Mouse (Mus musculus): ENCODE results near the gene Kansl2.
"Not testable (repeated sequence)": the region's sequence is repeated elsewhere in the genome, so short reads cannot be mapped to it uniquely, and the experiment has no call there.

Gene Kansl2

DNA sequence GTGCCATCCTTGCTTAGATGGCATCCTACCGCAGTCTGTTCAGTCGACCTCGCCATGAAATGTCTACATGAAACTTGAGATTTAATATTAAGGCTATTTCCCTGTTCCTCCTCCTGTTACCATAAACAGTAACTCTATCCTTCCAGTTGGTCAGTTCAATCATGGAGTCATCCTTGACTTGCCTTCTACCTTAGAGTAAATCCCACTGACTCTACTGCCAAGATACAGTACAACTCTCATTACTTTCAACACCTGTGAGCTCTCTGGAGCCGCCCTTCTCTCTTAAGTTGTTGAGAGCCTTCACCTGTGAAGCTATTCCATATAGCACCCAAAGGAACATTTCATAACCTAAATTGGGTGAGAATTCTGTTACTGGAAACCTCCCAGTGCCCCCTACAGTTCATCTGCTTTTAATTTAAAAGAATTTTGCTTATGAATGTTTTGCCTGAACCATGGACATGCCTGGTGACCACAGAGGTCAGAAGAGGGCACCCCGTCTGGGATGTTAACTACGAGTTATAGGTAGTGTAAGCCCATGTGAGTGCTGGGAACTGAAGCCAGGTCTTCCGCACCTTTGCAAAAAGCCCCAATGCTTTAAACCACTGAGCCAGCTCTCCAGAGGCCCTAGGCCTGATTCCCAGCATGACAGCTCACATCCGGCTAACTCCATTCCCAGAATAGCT, 2.9 kb upstream of the Kansl2 start:
- in situ Hi-C loops (cut with MboI, MseI): loop anchor here (25.0 kb wide), 1 partner anchor 1450 kb away; no protein-coding TSS in a partner anchor

GRCm38 (mm10) chr15:98535921-98536320, 1.9 kb upstream of the Kansl2 start:
- in situ Hi-C loops (cut with MboI, MseI): loop anchor here (25.0 kb wide), 1 partner anchor 1451 kb away; no protein-coding TSS in a partner anchor

GRCm38 (mm10) chr15:98533035-98533531, 981 bp downstream of the Kansl2 start:
- in situ Hi-C loops (cut with MboI, MseI): loop anchor here (25.0 kb wide), 1 partner anchor 1454 kb away; no protein-coding TSS in a partner anchor

GRCm38 (mm10) chr15:98532281-98532680, 1.8 kb downstream of the Kansl2 start:
- in situ Hi-C loops (cut with MboI, MseI): loop anchor here (25.0 kb wide), 1 partner anchor 1455 kb away; no protein-coding TSS in a partner anchor

DNA sequence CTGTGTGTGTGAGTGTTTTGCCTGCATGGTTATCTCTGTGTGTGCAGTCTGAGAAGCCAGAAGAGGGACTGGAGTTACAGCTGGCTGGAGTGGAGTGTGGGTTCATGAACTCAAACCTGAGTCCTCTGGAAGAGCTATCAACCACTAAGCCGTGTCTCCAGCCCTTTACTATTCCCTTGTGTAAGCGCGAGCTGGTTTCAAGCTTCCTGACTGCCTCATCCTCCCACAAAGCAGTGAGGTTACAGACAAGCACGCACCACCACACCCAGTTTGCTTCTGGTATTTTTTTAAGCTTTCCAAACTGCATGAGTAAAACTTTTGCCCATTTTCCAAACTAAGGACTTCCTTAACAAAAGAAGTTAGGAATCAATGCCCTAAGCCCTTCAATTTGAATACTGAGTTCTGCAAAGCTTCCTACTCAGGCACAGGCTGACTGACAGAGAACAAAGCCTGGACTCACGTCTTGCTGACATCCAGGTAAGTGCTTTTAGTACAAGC, 5.9 kb downstream of the Kansl2 start:
- in situ Hi-C loops (cut with MboI, MseI): loop anchor here (25.0 kb wide), 1 partner anchor 1459 kb away; no protein-coding TSS in a partner anchor

- in situ Hi-C loops (cut with MboI, MseI): loop anchor here (25.0 kb wide), 1 partner anchor 1460 kb away; no protein-coding TSS in a partner anchor
Measured at GRCm38 (mm10) chr15:98527056-98527771, 6.8 kb downstream of the Kansl2 start.

DNA sequence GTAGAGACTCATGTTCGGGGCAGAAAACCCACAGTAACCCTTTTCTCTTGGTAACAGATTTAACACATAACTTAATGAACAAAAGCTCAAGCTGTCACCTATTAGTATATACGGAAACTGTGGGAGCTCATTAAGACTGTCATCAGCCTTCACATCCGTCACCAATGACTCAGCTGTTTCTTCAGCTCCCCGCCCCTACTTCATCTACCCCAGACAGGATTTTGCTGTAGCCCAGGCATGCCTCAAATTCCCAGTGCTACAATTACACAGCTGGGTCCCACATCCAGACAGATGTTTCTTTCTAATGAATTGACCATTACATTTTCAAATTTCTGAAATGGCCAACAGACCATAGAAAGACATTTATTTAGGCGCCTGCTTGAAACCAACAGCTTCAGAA, 8.0 kb downstream of the Kansl2 start:
- in situ Hi-C loops (cut with MboI, MseI): loop anchor here (25.0 kb wide), 1 partner anchor 1461 kb away; no protein-coding TSS in a partner anchor

DNA sequence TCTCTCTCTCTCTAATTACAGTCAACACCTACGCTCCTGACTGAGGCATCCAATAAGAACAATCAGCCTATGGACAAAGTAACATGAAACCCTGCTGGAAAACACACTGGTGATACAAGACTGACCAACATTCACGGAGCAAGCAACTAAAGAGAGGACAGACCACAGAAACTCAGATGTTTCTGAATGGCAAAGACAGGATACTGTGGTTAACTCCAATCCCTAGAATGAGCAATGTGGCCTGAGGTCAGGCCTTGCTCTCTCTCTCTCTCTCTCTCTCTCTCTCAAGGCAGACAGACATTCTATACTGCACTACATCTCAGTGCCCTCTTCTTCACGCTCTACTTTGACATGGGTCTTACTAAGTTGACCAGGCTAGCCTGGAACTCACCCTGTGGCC, 12.8 kb downstream of the Kansl2 start:
- in situ Hi-C loops (cut with MboI, MseI): no loop called here

- in situ Hi-C loops (cut with MboI, MseI): no loop called here
Measured at GRCm38 (mm10) chr15:98517380-98518355, 16.4 kb downstream of the Kansl2 start.

- in situ Hi-C loops (cut with MboI, MseI): not testable (repeated sequence)
Measured at GRCm38 (mm10) chr15:98514845-98515244, 19.2 kb downstream of the Kansl2 start.

GRCm38 (mm10) chr15:98514146-98514545, 19.9 kb downstream of the Kansl2 start:
- in situ Hi-C loops (cut with MboI, MseI): no loop called here

DNA sequence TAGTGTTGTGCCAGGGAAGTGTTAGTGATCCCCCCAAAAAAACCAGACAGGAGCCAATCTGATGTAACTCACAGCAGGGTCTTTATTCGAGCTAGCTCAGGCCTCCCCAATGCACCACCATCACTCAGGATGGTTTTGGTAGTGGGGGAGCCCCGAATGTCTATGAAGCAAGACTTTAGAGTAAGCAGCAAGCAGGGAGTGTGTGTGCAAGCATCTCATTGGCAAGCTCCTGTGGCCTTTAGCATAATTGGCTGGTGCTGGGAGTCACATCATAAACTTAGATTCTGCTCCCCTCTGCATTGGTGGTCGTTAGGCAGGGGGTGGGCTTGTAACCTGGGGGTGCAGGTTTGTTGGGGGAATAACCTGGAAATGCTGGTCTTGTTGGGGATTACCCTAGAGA, 20.4 kb downstream of the Kansl2 start:
- in situ Hi-C loops (cut with MboI, MseI): not testable (repeated sequence)

GRCm38 (mm10) chr15:98512799-98513321, 21.2 kb downstream of the Kansl2 start:
- in situ Hi-C loops (cut with MboI, MseI): no loop called here

DNA sequence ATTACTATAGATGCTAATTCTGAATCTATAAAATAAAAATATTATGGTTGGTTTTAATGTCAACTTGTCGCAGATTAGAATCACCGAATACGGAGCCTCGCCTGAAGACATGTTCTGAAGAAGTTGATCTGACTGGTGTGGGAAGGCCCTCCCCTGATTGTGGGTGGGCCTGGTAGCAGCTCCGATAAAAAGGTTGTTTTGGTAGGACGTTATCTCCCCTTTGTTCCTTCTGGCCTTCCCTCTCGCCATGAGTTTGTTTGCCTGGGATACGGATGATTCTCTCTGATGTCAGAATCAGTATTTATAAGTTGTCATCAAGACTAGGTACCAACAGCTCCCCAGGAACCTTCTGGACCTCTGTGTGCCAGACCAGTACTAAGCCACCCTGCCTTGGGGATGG, 21.8 kb downstream of the Kansl2 start:
- in situ Hi-C loops (cut with MboI, MseI): no loop called here

GRCm38 (mm10) chr15:98511386-98511928, 22.6 kb downstream of the Kansl2 start:
- in situ Hi-C loops (cut with MboI, MseI): no loop called here

GRCm38 (mm10) chr15:98510438-98511385, 23.4 kb downstream of the Kansl2 start:
- in situ Hi-C loops (cut with MboI, MseI): no loop called here

GRCm38 (mm10) chr15:98509387-98509786, 24.7 kb downstream of the Kansl2 start:
- in situ Hi-C loops (cut with MboI, MseI): loop anchor here (10.0 kb wide), 1 partner anchor 325 kb away; no protein-coding TSS in a partner anchor

GRCm38 (mm10) chr15:98507321-98507720, 26.7 kb downstream of the Kansl2 start:
- in situ Hi-C loops (cut with MboI, MseI): loop anchor here (10.0 kb wide), 1 partner anchor 323 kb away; no protein-coding TSS in a partner anchor
